Mouse (Mus musculus) neural tube, embryonic 11.5 days (tissue): ENCODE data around the gene Prkca. TPM values are rescaled to one million over a fixed set of nuclear protein-coding genes. Genes with fewer than 3 reads are reported as not detected.

Experiments used
- ATAC-seq: fragments of 200-750 bp; cut with Nextera tagmentation; 2 replicates; pipeline ENCODE4 v1.8.0; 2017; ENCODE audit warnings: moderate number of reproducible peaks, mild to moderate bottlenecking, moderate TSS enrichment, moderate library complexity; ENCODE audit not compliant: insufficient read depth, low FRiP score, low TSS enrichment
- DNase-seq: peaks from one replicate; pipeline ENCODE4 v3.0.0-alpha.2; 2015; ENCODE audit warnings: low spot score
- H3K27ac ChIP-seq: fragments of 300-500 bp; sonication (generic); 2 replicates; pipeline ENCODE4 v1.5.1; 2014; ENCODE audit warnings: low read depth, mild to moderate bottlenecking, low read length
- H3K27me3 ChIP-seq: fragments of 300-500 bp; sonication (generic); 2 replicates; pipeline ENCODE4 v1.6.1; 2014; ENCODE audit warnings: mild to moderate bottlenecking, low read length, mixed read lengths; ENCODE audit not compliant: control insufficient read depth, insufficient read depth
- H3K36me3 ChIP-seq: fragments of 300-500 bp; sonication (generic); 2 replicates; pipeline ENCODE4 v1.6.1; 2014; ENCODE audit warnings: mild to moderate bottlenecking, low read length, moderate library complexity, mixed read lengths; ENCODE audit not compliant: control insufficient read depth, insufficient read depth
- H3K4me1 ChIP-seq: fragments of 300-500 bp; sonication (generic); 2 replicates; pipeline ENCODE4 v1.6.1; 2014; ENCODE audit warnings: low read length, mixed read lengths; ENCODE audit not compliant: control insufficient read depth, insufficient read depth
- H3K4me2 ChIP-seq: fragments of 300-500 bp; sonication (generic); 2 replicates; pipeline ENCODE4 v1.6.1; 2014; ENCODE audit warnings: low read depth, mild to moderate bottlenecking, moderate library complexity
- H3K4me3 ChIP-seq: fragments of 300-500 bp; sonication (generic); 2 replicates; pipeline ENCODE4 v1.5.1; 2014; ENCODE audit warnings: low read depth, low read length
- H3K9ac ChIP-seq: fragments of 300-500 bp; sonication (generic); 2 replicates; pipeline ENCODE4 v1.6.1; 2014; ENCODE audit warnings: mild to moderate bottlenecking, low read length
- H3K9me3 ChIP-seq: fragments of 300-500 bp; sonication (generic); 2 replicates; pipeline ENCODE4 v1.6.1; 2016; ENCODE audit warnings: low read length; ENCODE audit not compliant: control insufficient read depth
- WGBS: fragments of 180-500 bp; shearing (Covaris S2); extraction: QIAGEN DNeasy Blood & Tissue Kit; methylation state at CpG from one replicate; pipeline ENCODE4 v1.1.7; 2014; 5-methylcytosine and 5-hydroxymethylcytosine counted together
- polyA plus RNA-seq: library from polyadenylated mRNA; unstranded; fragments of >200 nt; fragmentation: Nextera tagmentation; extraction: Ambion mirVana; gene quantifications from 2 replicates; pipeline ENCODE4 v1.2.1, GENCODE M21; 2014

Gene Prkca
- polyA plus RNA-seq, 1 experiment from 2014 or later: 7.7 TPM

DNA sequence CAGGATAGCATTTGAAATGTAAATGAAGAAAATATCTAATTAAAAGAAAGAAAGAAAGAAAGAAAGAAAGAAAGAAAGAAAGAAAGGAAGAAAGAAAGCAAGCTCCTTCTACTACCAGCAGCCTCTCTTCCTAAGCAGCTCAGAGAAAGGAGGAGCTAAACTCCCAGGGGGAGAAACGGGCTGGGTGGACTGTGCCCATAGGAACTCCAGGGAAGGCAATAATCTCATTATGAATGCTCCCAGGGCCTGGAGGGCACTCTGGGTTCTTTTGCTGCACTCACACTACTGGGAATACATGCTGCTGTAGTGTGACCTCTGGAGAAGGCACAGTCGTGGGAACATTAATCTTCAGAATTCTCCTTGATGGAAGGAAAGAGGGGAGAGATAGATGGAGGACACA is 107.5 kb downstream of the Prkca start:
- no peak for ATAC-seq
- no peaks in the 10 kb centered on the region; the same call in 1 of the 2 replicates for H3K4me1 ChIP-seq
- no peaks in the 10 kb centered on the region for H3K9me3 ChIP-seq
- no peak overlapping the region for H3K4me3 ChIP-seq
- no peaks in the 10 kb centered on the region for H3K27me3 ChIP-seq
- no peak overlapping the region for H3K27ac ChIP-seq
- no peak overlapping the region for H3K9ac ChIP-seq
- H3K4me2 ChIP-seq: no peak overlapping the region
- DNase-seq: no peak
- WGBS: 20% methylated on average over 2 of the region's 2 CpGs
- no peaks in the 10 kb centered on the region for H3K36me3 ChIP-seq

DNA sequence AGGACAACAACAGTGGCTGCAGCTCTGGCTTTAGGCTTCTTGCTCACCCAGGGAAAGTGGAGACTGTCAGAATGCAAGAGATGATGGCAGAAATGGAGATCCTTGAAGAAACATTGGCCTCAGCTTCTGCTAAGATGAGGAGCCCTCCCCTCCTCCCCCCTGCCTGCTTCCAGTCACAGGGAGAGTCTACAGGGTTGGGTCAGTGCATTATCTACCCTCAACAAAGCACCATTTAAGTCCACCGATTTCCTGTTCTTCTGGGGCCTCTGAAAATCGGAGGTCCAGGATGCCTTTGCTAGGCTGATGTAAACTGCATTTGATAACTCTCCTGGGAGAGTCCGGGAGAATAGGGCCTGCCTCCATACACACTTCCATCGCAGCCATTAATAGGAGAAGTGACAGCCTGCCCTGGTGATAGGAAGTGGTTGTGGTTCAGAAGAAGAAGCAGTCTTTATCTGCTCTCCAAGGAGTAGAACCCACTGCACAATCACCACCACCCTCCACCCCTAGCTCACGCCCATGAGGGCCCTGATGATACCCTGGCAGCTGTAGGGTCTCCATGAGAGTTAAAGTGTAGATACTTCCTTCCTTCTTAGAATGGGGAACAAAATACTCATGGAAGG is 108.5 kb downstream of the Prkca start:
- no peak for DNase-seq
- Histone ChIP-seq H3K36me3 (no peaks in the 10 kb centered on the region), H3K27ac (no peak overlapping the region), H3K4me2 (no peak overlapping the region), H3K9ac (no peak overlapping the region), H3K27me3 (no peaks in the 10 kb centered on the region), H3K9me3 (no peaks in the 10 kb centered on the region), H3K4me3 (no peak overlapping the region), H3K4me1 (no peaks in the 10 kb centered on the region)
- WGBS: 81% methylated on average over 5 of the region's 5 CpGs
- no peak for ATAC-seq

GRCm38 (mm10) chr11:108233015-108233414 is 110.7 kb downstream of the Prkca start:
- no peak overlapping the region for H3K27ac ChIP-seq
- no peaks in the 10 kb centered on the region for H3K9me3 ChIP-seq
- no peaks in the 10 kb centered on the region for H3K4me1 ChIP-seq
- H3K27me3 ChIP-seq: no peaks in the 10 kb centered on the region
- WGBS: 68% methylated on average over 5 of the region's 5 CpGs
- no peak overlapping the region for H3K9ac ChIP-seq
- no peaks in the 10 kb centered on the region for H3K36me3 ChIP-seq
- H3K4me2 ChIP-seq: no peak overlapping the region
- DNase-seq (no peak), ATAC-seq (no peak)
- H3K4me3 ChIP-seq: no peak overlapping the region

DNA sequence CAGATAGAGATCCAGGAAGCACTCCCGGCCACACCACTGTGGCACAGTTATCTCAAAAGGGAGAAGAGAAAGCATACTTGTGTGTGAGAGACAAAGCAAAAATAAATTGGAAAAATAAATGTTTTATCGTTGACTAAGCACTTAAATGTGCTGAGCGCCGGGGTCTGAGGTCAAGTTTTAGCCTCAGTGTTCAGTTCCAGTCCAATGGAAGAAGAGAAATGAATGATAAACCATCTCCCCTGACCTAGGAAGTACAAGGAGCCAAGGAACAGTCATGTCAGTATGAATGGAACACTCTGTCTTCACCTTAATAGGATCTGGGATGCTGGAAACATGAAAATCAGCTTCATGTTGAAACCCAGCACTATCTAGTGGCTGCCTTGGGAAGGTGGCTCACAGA is 113.6 kb downstream of the Prkca start:
- Histone ChIP-seq H3K27ac (no peak overlapping the region), H3K4me3 (no peak overlapping the region), H3K9me3 (no peaks in the 10 kb centered on the region), H3K36me3 (no peaks in the 10 kb centered on the region), H3K4me2 (no peak overlapping the region), H3K27me3 (no peaks in the 10 kb centered on the region), H3K9ac (no peak overlapping the region), H3K4me1 (no peaks in the 10 kb centered on the region)
- DNase-seq: no peak
- ATAC-seq: no peak
- WGBS: 88% methylated on average over 4 of the region's 4 CpGs

DNA sequence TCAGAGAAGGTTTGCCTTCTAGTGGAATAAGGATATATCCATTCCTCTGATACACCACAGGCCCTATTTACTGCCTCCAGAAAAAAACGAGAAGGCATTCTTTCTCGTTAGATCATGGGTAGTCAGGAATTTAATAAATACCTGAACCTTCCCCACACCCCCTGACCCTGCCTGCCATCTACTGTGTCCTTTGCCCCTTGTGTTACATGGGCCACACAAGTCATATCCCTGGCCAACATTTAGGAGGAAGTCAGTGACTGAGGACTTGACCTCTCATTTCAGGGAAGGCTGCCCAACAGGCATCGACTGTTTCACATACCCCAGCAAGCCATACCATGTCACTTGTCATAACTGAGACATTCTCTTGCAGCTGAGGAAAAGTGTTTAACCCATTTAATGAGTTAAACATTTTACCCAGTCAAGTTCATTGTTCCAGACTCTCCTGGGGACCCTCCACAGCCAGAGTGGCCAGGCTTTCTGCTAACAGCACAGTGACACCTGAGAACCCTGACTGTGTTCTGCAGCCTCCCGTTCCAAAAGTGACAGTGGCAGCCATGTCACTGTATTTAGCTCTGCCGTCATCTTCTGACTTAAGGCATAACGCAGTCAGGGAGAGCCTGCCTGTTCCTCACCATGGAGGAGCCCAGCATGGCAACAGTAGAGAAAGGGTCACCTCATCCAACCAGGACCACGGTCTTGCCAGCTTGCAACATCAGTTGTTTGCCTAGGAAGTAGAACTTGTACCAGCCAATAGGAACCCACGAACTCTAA is 114.4 kb downstream of the Prkca start:
- Histone ChIP-seq H3K27me3 (no peaks in the 10 kb centered on the region), H3K4me2 (no peak overlapping the region), H3K4me3 (no peak overlapping the region), H3K27ac (no peak overlapping the region), H3K4me1 (no peaks in the 10 kb centered on the region), H3K9me3 (no peaks in the 10 kb centered on the region), H3K36me3 (no peaks in the 10 kb centered on the region), H3K9ac (no peak overlapping the region)
- no peak for DNase-seq
- ATAC-seq: no peak
- 84% methylated on average over 8 of the region's 8 CpGs for WGBS

- no peak for DNase-seq
- H3K27me3 ChIP-seq: no peaks in the 10 kb centered on the region
- no peak overlapping the region for H3K27ac ChIP-seq
- ATAC-seq: no peak
- 87% methylated on average over 4 of the region's 4 CpGs for WGBS
- no peak overlapping the region for H3K9ac ChIP-seq
- no peaks in the 10 kb centered on the region for H3K9me3 ChIP-seq
- H3K4me3 ChIP-seq: no peak overlapping the region
- no peaks in the 10 kb centered on the region for H3K36me3 ChIP-seq
- H3K4me1 ChIP-seq: 0 out of 2 replicates have a peak, but pooled peaks cover 1% of the 10 kb centered on the region
- no peak overlapping the region for H3K4me2 ChIP-seq
Observed at GRCm38 (mm10) chr11:108228497-108228896, 115.2 kb downstream of the Prkca start.

DNA sequence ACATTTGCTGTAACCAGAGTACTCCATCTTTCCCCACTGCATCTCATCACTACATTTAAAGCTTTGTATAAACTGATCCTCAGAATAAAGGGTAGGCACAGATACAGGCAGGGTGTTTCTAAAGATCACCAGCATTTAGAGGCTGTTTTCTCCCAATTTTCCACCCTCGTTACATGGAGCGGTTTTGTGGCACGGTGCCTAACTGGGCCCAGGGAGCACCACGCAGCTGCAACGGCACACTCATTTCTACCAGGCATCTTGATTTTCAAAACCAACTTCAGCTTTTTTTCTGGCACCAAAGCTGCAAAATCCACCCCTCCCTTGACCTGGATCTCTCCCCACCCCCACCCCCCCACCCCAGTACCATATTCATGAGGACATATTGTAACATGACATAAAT is 117.5 kb downstream of the Prkca start:
- no peak for DNase-seq
- no peak overlapping the region for H3K27ac ChIP-seq
- H3K4me2 ChIP-seq: no peak overlapping the region
- 0 out of 2 replicates have a peak, but pooled peaks cover 4% of the 10 kb centered on the region for H3K4me1 ChIP-seq
- no peak overlapping the region for H3K4me3 ChIP-seq
- 95% methylated on average over 5 of the region's 5 CpGs for WGBS
- H3K27me3 ChIP-seq: no peaks in the 10 kb centered on the region
- no peak for ATAC-seq
- no peaks in the 10 kb centered on the region for H3K36me3 ChIP-seq
- H3K9me3 ChIP-seq: no peaks in the 10 kb centered on the region
- H3K9ac ChIP-seq: no peak overlapping the region

DNA sequence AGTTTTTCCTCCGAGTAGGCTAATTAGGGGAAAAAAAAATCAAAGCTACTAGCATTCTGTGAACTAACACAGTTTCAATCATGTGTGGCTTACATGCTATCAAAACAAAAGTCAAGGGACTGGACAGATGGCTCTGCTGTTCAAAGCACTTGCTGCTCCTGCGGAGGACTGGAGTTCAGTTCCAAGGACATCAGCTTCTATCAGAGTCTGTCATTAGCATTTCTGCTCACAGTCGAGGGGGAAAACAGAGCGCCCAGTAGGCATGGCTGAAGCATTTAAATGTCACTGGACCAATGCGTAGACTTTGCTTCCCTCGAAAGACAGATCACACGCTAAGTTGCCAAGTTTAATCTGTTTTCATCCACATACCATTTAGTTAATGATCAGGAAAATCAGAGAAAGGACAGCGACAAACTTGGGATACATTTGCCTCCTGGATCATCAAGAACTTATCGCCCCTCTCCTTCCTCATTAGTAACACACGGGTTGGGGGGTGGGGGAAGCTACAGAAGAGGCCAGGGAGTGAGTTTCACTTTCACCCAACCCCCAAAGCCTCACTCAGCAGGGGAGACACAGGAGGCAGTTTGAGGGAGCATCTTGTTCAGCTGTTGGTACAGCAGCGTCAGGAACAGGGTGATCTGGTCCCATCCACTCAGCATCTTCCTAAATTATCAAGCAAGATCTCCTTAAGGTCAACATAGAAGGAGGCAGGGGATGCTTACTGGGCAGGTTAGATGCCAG is 119.3 kb downstream of the Prkca start:
- Histone ChIP-seq H3K36me3 (no peaks in the 10 kb centered on the region), H3K27ac (no peak overlapping the region), H3K9ac (no peak overlapping the region), H3K4me1 (0 out of 2 replicates have a peak, but pooled peaks cover 4% of the 10 kb centered on the region), H3K9me3 (no peaks in the 10 kb centered on the region), H3K4me2 (no peak overlapping the region), H3K4me3 (no peak overlapping the region), H3K27me3 (no peaks in the 10 kb centered on the region)
- ATAC-seq (no peak), DNase-seq (no peak)
- WGBS: 48% methylated on average over 11 of the region's 11 CpGs
